Mouse (Mus musculus): ENCODE results near the gene Amn. TPM values are rescaled to one million over a fixed set of nuclear protein-coding genes. Genes with fewer than 3 reads are reported as not detected.
A peak's percentile ranks its signal among the peaks of the same experiment; 100 is the strongest.

The Amn gene
- total and polyA plus RNA-seq, 2 experiments from 2014 or later: 65.8 to 82.7 TPM

- H3K9ac ChIP-seq (replicated peaks; ENCODE audit: low read length, poor library complexity, severe bottlenecking): no peak overlapping the region
- no peak overlapping the region for H3K4me2 ChIP-seq (ENCODE audit: low read depth, low read length, poor library complexity, severe bottlenecking)
- H3K27ac ChIP-seq (ENCODE audit: low read depth, low read length): no peak overlapping the region
- DNase-seq (ENCODE audit: low spot score) (no peak), ATAC-seq (ENCODE audit: low FRiP score) (no peak)
- no peak overlapping the region for H3K4me3 ChIP-seq (ENCODE audit: low read depth, low read length)
- H3K4me1 ChIP-seq (ENCODE audit: insufficient read depth, low read length): no peaks in the 10 kb centered on the region
- 85% methylated on average over 9 of the region's 9 CpGs for WGBS
- H3K27me3 ChIP-seq (ENCODE audit: insufficient read depth, low read length): no peaks in the 10 kb centered on the region
- no peaks in the 10 kb centered on the region for H3K9me3 ChIP-seq (ENCODE audit: low read length)
- no peak for TF ChIP-seq CTCF (IDR thresholded peaks at IDR 0.05)
- H3K36me3 ChIP-seq (ENCODE audit: insufficient read depth, low read length): peaks cover 10% of the 10 kb centered on the region; the same call in 1 of the 2 replicates
Observed at GRCm38 (mm10) chr12:111234383-111234782, 36.5 kb upstream of the Amn start.

- TF ChIP-seq CTCF (IDR thresholded peaks at IDR 0.05): no peak
- Histone ChIP-seq H3K27ac (ENCODE audit: low read depth, low read length) (no peak overlapping the region), H3K4me1 (ENCODE audit: insufficient read depth, low read length) (no peaks in the 10 kb centered on the region), H3K9me3 (ENCODE audit: low read length) (no peaks in the 10 kb centered on the region), H3K27me3 (ENCODE audit: insufficient read depth, low read length) (no peaks in the 10 kb centered on the region), H3K36me3 (ENCODE audit: insufficient read depth, low read length) (peaks cover 12% of the 10 kb centered on the region; the same call in 1 of the 2 replicates), H3K4me2 (ENCODE audit: low read depth, low read length, poor library complexity, severe bottlenecking) (no peak overlapping the region), H3K9ac (replicated peaks; ENCODE audit: low read length, poor library complexity, severe bottlenecking) (no peak overlapping the region), H3K4me3 (ENCODE audit: low read depth, low read length) (no peak overlapping the region)
- ATAC-seq (ENCODE audit: low FRiP score) (no peak), DNase-seq (ENCODE audit: low spot score) (no peak)
- WGBS: 96% methylated on average over 6 of the region's 6 CpGs
Observed at GRCm38 (mm10) chr12:111235631-111236030, 35.3 kb upstream of the Amn start.

DNA sequence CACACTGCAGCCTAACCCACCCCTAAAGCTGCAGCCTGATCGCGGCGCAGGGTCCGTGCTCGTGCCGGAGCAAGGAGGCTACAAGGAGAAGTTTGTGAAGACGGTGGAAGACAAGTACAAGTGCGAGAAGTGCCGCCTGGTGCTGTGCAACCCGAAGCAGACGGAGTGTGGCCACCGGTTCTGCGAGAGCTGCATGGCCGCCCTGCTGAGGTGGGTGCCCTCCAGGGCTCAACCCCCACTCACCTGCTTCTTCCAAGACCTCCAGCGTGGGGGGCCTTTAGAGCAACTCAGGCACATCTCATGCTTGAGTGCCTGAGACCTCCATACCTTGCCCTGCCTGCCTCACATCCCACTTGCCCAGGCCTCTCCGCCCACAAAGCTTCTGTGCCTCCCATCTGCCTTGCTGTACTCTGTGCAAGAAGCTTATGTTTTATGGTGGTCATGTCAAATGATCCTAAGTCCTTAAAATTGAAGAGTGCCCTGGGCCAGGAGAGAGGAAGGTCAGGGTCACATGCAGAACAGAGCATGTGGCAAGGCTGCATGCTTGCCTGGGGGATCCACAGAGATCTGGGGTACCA is 33.2 kb upstream of the Amn start:
- no peak overlapping the region for H3K4me3 ChIP-seq (ENCODE audit: low read depth, low read length)
- H3K36me3 ChIP-seq (ENCODE audit: insufficient read depth, low read length): peaks cover 15% of the 10 kb centered on the region; the same call in 1 of the 2 replicates
- DNase-seq (ENCODE audit: low spot score) (no peak), ATAC-seq (ENCODE audit: low FRiP score) (no peak)
- no peaks in the 10 kb centered on the region for H3K9me3 ChIP-seq (ENCODE audit: low read length)
- no peaks in the 10 kb centered on the region for H3K27me3 ChIP-seq (ENCODE audit: insufficient read depth, low read length)
- no peak overlapping the region; the same call in 1 of the 2 replicates for H3K27ac ChIP-seq (ENCODE audit: low read depth, low read length)
- no peaks in the 10 kb centered on the region for H3K4me1 ChIP-seq (ENCODE audit: insufficient read depth, low read length)
- TF ChIP-seq CTCF (IDR thresholded peaks at IDR 0.05): no peak
- WGBS: 96% methylated on average over 16 of the region's 16 CpGs
- no peak overlapping the region for H3K9ac ChIP-seq (replicated peaks; ENCODE audit: low read length, poor library complexity, severe bottlenecking)
- no peak overlapping the region for H3K4me2 ChIP-seq (ENCODE audit: low read depth, low read length, poor library complexity, severe bottlenecking)

- Histone ChIP-seq H3K27me3 (ENCODE audit: insufficient read depth, low read length) (no peaks in the 10 kb centered on the region), H3K4me2 (ENCODE audit: low read depth, low read length, poor library complexity, severe bottlenecking) (no peak overlapping the region), H3K36me3 (ENCODE audit: insufficient read depth, low read length) (peaks cover 21% of the 10 kb centered on the region), H3K9ac (replicated peaks; ENCODE audit: low read length, poor library complexity, severe bottlenecking) (no peak overlapping the region), H3K4me3 (ENCODE audit: low read depth, low read length) (no peak overlapping the region), H3K4me1 (ENCODE audit: insufficient read depth, low read length) (no peaks in the 10 kb centered on the region), H3K27ac (ENCODE audit: low read depth, low read length) (peak overlapping the region; percentile 48), H3K9me3 (ENCODE audit: low read length) (no peaks in the 10 kb centered on the region)
- ATAC-seq (ENCODE audit: low FRiP score) (no peak), DNase-seq (ENCODE audit: low spot score) (no peak)
- 90% methylated on average over 5 of the region's 5 CpGs for whole genome bisulfite sequencing
- no peak for TF ChIP-seq CTCF (IDR thresholded peaks at IDR 0.05)
Observed at GRCm38 (mm10) chr12:111238345-111238744, 32.5 kb upstream of the Amn start.

- H3K4me3 ChIP-seq (ENCODE audit: low read depth, low read length): no peak overlapping the region
- ATAC-seq (ENCODE audit: low FRiP score): no peak
- H3K4me2 ChIP-seq (ENCODE audit: low read depth, low read length, poor library complexity, severe bottlenecking): no peak overlapping the region
- no peaks in the 10 kb centered on the region for H3K4me1 ChIP-seq (ENCODE audit: insufficient read depth, low read length)
- WGBS: 38% methylated on average over 4 of the region's 4 CpGs
- H3K9me3 ChIP-seq (ENCODE audit: low read length): no peaks in the 10 kb centered on the region
- H3K36me3 ChIP-seq (ENCODE audit: insufficient read depth, low read length): peaks cover 25% of the 10 kb centered on the region
- no peak overlapping the region for H3K9ac ChIP-seq (replicated peaks; ENCODE audit: low read length, poor library complexity, severe bottlenecking)
- no peak for TF ChIP-seq CTCF (IDR thresholded peaks at IDR 0.05)
- H3K27ac ChIP-seq (ENCODE audit: low read depth, low read length): 0 out of 2 replicates have a peak overlapping the region, but pooled peaks have one; percentile 9
- peak; percentile 55 for DNase-seq (ENCODE audit: low spot score)
- no peaks in the 10 kb centered on the region for H3K27me3 ChIP-seq (ENCODE audit: insufficient read depth, low read length)
Observed at GRCm38 (mm10) chr12:111238778-111239177, 32.1 kb upstream of the Amn start.

GRCm38 (mm10) chr12:111239930-111240329 is 31.0 kb upstream of the Amn start:
- Histone ChIP-seq H3K4me1 (ENCODE audit: insufficient read depth, low read length) (no peaks in the 10 kb centered on the region), H3K9ac (replicated peaks; ENCODE audit: low read length, poor library complexity, severe bottlenecking) (no peak overlapping the region), H3K36me3 (ENCODE audit: insufficient read depth, low read length) (peaks cover 28% of the 10 kb centered on the region), H3K27me3 (ENCODE audit: insufficient read depth, low read length) (no peaks in the 10 kb centered on the region), H3K4me3 (ENCODE audit: low read depth, low read length) (no peak overlapping the region), H3K4me2 (ENCODE audit: low read depth, low read length, poor library complexity, severe bottlenecking) (no peak overlapping the region), H3K27ac (ENCODE audit: low read depth, low read length) (no peak overlapping the region), H3K9me3 (ENCODE audit: low read length) (no peaks in the 10 kb centered on the region)
- no peak for DNase-seq (ENCODE audit: low spot score)
- WGBS: 89% methylated on average over 10 of the region's 10 CpGs
- no peak for TF ChIP-seq CTCF (IDR thresholded peaks at IDR 0.05)
- ATAC-seq (ENCODE audit: low FRiP score): no peak
